Mouse (Mus musculus) stomach, embryonic 15.5 days (tissue): ENCODE results near the gene Rgs9bp. TPM values are rescaled to one million over a fixed set of nuclear protein-coding genes. Genes with fewer than 3 reads are reported as not detected.
"Not testable (repeated sequence)": the region's sequence is repeated elsewhere in the genome, so short reads cannot be mapped to it uniquely, and the experiment has no call there.

Source experiments
- ATAC-seq: fragments of 200-750 bp; cut with Nextera tagmentation; 2 replicates; pipeline ENCODE4 v1.8.0; 2017; ENCODE audit warnings: low read depth, moderate number of reproducible peaks, moderate TSS enrichment; ENCODE audit not compliant: insufficient read depth, low FRiP score
- H3K27ac ChIP-seq: fragments of 300-500 bp; sonication (generic); 2 replicates; pipeline ENCODE4 v1.5.1; 2015; ENCODE audit warnings: mild to moderate bottlenecking, inconsistent platforms
- H3K27me3 ChIP-seq: fragments of 300-500 bp; sonication (generic); replicated peaks from 2 replicates; pipeline ENCODE4 v1.6.1; 2015; ENCODE audit warnings: inconsistent platforms
- H3K36me3 ChIP-seq: fragments of 300-500 bp; sonication (generic); 2 replicates; pipeline ENCODE4 v1.6.1; 2015; ENCODE audit warnings: inconsistent platforms
- H3K4me1 ChIP-seq: fragments of 300-500 bp; sonication (generic); 2 replicates; pipeline ENCODE4 v1.6.1; 2015; ENCODE audit warnings: inconsistent platforms
- H3K4me2 ChIP-seq: fragments of 300-500 bp; sonication (generic); 2 replicates; pipeline ENCODE4 v1.6.1; 2015; ENCODE audit warnings: mild to moderate bottlenecking, inconsistent platforms
- H3K4me3 ChIP-seq: fragments of 300-500 bp; sonication (generic); replicated peaks from 2 replicates; pipeline ENCODE4 v1.5.1; 2015; ENCODE audit warnings: inconsistent platforms
- H3K9ac ChIP-seq: fragments of 300-500 bp; sonication (generic); 2 replicates; pipeline ENCODE4 v1.6.1; 2015; ENCODE audit warnings: inconsistent platforms
- H3K9me3 ChIP-seq: fragments of 300-500 bp; sonication (generic); 2 replicates; pipeline ENCODE4 v1.6.1; 2016; ENCODE audit warnings: inconsistent platforms
- WGBS: fragments of 180-500 bp; shearing (Covaris S2); methylation state at CpG from one replicate; pipeline ENCODE4 v1.1.7; 2015; 5-methylcytosine and 5-hydroxymethylcytosine counted together
- polyA plus RNA-seq: library from polyadenylated mRNA; unstranded; fragments of >200 nt; fragmentation: Nextera tagmentation; extraction: Ambion mirVana; gene quantifications from 2 replicates; pipeline ENCODE4 v1.2.1, GENCODE M21; 2015

The Rgs9bp gene
- polyA plus RNA-seq, 1 experiment from 2014 or later: 0.08 TPM

DNA sequence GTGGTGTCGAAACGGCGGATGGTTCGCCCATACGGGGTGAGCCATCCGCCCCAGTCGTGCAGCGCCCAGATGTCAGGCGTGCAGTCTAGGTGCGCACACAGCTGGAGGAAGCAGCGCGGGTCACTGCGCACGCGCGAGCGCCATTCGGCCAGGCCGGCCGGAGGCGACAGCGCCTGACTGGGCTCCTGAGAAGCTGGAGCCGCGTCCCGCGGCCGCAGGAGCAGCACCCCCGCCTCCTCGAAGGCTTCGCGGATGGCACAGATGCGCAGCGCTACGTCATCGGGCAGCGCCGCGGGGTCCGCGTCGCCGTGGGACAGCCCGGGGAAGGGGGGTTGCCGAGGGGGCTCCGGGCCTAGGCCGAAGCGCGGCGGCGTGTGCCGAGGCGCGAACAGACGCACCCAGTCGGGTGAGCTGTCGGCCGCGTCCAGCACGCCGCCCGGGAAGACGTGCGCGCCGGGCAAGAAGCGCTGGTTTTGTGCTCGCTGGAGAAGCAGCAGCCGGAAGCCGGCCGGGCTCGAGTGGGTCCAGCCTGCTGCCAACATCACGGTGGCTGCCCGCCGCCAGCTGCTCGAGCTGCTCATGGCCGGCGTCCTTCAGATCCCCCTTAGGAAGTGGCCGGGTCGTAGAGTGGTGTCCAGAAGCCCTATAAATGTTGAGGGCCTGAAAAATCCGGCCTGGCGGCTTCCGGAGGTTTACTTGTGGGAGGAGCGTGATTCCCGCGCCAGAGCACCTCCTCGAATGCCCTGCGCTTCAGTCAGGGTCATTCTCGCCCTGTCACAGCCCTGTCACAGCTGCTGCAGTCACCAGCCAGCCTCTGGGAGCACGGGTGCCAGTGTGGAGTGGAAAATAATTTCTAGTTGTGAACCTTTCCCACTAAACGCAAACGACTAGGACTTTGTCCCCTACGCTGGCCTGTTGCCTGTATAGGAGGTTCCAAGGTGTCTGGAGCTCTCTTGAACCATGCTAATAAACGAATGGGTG is 29.9 kb downstream of the Rgs9bp start:
- no peaks in the 10 kb centered on the region for H3K9me3 ChIP-seq
- H3K9ac ChIP-seq: peak overlapping the region; percentile 91
- H3K27ac ChIP-seq: peak overlapping the region; percentile 97
- no peaks in the 10 kb centered on the region for H3K27me3 ChIP-seq
- H3K4me2 ChIP-seq: peak overlapping the region; percentile 95
- 0 out of 2 replicates have a peak, but pooled peaks cover 2% of the 10 kb centered on the region for H3K36me3 ChIP-seq
- peak overlapping the region; percentile 79 for H3K4me3 ChIP-seq
- 0 out of 2 replicates have a peak, but pooled peaks cover 16% of the 10 kb centered on the region for H3K4me1 ChIP-seq
- peak; percentile 88 for ATAC-seq
- under 1% methylated on average over 82 of the region's 93 CpGs for WGBS

DNA sequence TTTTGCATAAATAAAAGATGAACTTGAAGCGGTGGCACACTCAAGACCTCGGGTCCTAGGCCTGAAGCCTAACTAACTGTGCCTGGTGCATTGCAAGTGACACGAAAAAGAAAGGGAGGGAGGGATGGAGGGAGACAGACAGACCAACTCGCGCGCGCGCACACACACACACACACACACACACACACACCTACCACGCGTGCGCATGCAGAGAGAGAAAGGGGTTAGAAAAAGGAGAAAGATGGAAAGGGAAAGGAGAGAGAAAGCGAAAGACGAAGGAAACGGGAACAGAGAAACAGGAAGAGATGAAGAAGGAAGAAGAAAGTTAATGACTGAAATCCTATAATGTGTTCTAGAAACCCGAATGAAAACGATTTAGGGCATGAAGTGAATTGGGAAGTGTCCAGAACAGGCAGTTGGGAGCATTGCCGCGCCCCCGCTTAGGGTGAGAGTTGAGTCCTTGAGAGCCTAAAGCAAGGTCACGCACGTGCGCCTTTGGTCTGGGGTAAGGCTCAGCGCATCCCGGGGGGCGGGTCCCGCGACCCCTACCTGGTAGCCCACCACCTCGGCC is 30.7 kb downstream of the Rgs9bp start:
- Histone ChIP-seq H3K9ac (peak overlapping the region; percentile 91), H3K27me3 (no peaks in the 10 kb centered on the region), H3K4me3 (peak overlapping the region; percentile 79), H3K27ac (peak overlapping the region; percentile 97), H3K9me3 (no peaks in the 10 kb centered on the region), H3K36me3 (0 out of 2 replicates have a peak, but pooled peaks cover 7% of the 10 kb centered on the region), H3K4me2 (peak overlapping the region; percentile 95), H3K4me1 (0 out of 2 replicates have a peak, but pooled peaks cover 16% of the 10 kb centered on the region)
- ATAC-seq: peak; percentile 23
- 3% methylated on average over 28 of the region's 28 CpGs for WGBS

DNA sequence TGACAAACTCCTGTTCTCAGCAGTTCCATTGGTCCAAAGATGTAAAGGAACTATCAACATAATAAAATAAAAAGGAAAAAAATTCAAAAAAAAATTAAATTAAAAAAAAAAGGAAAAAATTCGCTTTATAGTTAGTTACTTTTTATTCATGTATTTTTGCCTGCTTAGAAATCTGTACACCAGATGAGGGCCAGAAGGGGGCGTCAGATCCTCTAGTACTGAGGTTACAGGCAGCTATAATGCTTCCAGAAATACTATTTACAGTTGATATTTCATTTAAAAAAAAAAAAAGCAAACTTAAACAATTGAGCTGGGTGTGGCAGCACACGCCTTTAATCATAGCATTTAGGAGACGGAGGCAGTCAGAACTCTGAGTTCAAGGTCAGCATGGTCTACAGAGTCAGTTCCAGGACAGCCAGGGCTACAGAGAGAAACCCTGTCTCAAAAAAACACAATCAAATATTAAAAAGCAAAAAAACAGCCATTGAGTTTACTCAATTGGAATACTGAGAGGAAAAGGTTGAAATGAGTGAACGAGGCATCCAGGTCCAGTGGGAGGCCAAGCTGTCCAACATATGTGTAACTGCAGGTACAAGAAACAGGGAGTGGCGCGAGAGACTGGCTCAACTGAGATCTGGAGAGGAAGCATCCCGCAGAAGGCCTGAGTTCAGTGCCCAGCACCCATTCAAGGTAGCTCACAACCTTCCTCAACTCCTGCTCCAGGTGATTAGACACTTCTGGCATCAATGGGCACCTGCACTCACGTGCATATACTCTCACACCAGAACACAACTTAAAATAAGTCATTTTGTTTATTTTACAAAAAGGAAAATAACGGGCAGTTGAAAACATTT is 31.4 kb downstream of the Rgs9bp start:
- Histone ChIP-seq H3K27ac (peak overlapping the region; percentile 97; the same call in 1 of the 2 replicates), H3K9ac (no peak overlapping the region), H3K4me2 (peak overlapping the region; percentile 95), H3K9me3 (no peaks in the 10 kb centered on the region), H3K4me3 (peak overlapping the region; percentile 79), H3K27me3 (no peaks in the 10 kb centered on the region), H3K4me1 (0 out of 2 replicates have a peak, but pooled peaks cover 16% of the 10 kb centered on the region), H3K36me3 (0 out of 2 replicates have a peak, but pooled peaks cover 9% of the 10 kb centered on the region)
- 54% methylated on average over 10 of the region's 10 CpGs for WGBS
- no peak for ATAC-seq

DNA sequence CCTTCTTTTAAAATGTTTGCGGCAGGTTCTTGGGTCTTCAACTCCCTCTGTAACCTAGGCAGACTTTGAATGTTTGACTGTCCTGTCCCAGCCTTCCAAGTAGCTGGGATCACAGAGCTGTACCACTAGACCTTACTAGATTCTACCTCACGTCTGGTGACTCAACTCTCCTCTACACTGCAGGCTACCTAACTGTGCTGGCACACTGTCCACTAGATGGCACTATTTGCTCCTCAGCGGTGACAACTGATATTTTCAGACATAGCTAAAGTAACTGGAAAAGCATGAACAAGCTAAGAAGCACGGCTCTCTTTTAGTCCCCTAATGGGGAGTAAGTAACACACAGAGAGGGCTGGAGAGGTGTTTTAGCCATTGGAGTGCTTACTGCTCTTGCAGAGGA is 39.5 kb downstream of the Rgs9bp start:
- Histone ChIP-seq H3K4me3 (no peak overlapping the region), H3K27me3 (no peaks in the 10 kb centered on the region), H3K9me3 (no peaks in the 10 kb centered on the region), H3K36me3 (peaks cover 19% of the 10 kb centered on the region), H3K4me1 (no peaks in the 10 kb centered on the region), H3K4me2 (no peak overlapping the region), H3K27ac (no peak overlapping the region), H3K9ac (no peak overlapping the region)
- no peak; the same call in 1 of the 2 replicates for ATAC-seq
- 34% methylated on average over 4 of the region's 4 CpGs for WGBS

DNA sequence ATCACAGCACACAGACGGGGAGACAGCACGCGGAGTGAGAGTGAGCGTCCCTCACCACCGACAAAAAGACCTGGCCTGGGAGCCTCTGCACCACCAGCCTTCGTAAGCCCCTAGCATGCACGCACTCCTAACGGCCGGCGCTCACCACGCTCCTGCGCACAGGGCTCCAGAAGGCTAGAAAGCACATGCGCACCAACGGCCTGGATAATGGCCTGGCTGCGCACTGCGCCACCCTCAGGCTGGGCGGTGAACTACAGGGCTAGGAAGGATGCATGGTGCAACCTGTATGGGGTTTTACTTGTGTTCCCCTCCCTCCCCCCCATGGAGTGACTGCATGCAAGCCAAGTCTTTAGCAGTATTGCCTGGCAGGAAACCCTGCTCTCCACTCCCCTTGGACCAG is 47.8 kb downstream of the Rgs9bp start, which contains the start of gene Tdrd12:
Tdrd12 (minus strand) TSS at position 184 of the 400 bp plus-strand sequence.
- H3K9me3 ChIP-seq: no peaks in the 10 kb centered on the region
- no peak within 1 kb of the TSS for H3K4me3 ChIP-seq
- H3K9ac ChIP-seq: no peak within 1 kb of the TSS
- H3K4me2 ChIP-seq: no peak within 1 kb of the TSS
- ATAC-seq: no peak
- H3K36me3 ChIP-seq: no peaks in the 10 kb centered on the region
- WGBS: 87% methylated on average over 17 of the region's 17 CpGs
- H3K27me3 ChIP-seq: no peaks in the 10 kb centered on the region
- no peak within 1 kb of the TSS for H3K27ac ChIP-seq
- H3K4me1 ChIP-seq: no peaks in the 10 kb centered on the region

DNA sequence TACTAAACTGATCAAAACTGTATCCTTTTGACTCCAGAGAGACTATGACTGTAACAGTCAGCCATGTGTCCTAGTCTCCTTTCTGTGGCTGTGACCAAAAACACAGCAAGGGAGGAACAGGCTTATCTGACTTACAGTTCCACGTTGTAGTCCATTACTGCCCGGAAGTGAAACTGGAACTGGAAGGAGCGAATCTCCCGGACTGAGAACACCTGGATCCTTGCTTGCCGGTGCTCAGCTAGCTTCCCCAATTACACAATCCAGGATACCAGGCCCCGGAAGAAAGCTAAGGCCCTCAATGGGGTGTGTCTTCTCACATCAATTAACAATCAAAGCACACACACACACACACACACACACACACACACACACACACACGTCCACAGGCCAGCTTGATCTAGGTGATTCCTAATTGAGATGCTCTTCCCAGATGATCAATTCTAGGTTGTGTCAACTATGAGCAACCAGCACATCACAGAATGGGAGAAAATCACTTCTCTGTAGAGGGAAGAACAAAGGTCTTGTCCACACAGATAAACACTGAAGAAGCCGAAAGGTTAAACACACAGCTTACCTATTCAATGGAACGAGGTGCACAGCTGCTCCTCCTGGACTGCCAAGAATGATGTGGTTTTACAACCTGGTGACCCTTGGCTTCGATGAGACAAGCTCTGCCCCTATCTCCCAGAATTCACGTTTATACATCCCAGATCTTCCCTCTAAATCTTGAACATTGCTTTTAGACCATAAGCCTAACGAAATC is 49.5 kb downstream of the Rgs9bp start:
- ATAC-seq: no peak
- no peaks in the 10 kb centered on the region for H3K36me3 ChIP-seq
- H3K4me3 ChIP-seq: no peak overlapping the region
- H3K4me1 ChIP-seq: no peaks in the 10 kb centered on the region
- no peak overlapping the region for H3K9ac ChIP-seq
- no peak overlapping the region for H3K27ac ChIP-seq
- WGBS: 45% methylated on average over 12 of the region's 12 CpGs
- H3K27me3 ChIP-seq: no peaks in the 10 kb centered on the region
- no peaks in the 10 kb centered on the region for H3K9me3 ChIP-seq
- no peak overlapping the region for H3K4me2 ChIP-seq

DNA sequence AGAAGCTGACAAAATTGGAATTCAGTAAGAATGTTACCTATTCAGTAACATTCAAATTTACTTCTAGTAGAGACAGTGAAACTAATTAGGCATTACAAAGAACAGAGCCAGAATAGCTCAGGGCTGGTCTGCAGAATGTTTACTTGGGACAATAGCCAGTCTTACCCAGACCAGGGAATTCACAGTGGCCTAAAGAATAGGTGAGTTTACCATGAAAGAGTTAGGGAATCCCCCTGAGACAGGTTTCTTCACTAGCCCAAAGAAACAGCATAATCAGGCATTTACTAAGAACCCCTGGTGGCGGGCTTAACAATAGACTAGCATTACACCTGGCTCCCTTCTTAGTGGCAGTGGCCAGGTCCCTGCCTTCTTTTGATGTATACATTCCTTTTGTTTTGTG is 54.8 kb downstream of the Rgs9bp start:
- 52% methylated on average over 1 of the region's 1 CpGs for WGBS

DNA sequence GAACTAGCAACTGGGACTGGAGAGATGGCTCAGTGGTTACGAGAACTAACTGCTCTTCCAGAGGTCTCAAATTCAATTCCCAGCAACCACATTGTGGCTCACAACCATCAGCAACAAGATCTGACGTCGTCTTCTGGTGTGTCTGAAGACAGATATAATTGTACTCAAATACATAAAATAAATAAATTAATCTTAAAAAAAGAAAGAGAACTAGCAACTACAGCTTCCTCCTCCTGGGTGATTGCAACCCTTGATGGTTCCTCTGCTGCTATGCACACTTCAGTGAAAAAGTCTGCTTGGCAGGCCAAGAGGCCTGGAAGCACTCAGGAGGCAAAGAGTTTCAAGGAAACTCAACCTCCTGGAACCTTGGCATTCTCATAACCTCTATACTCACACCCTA is 55.4 kb downstream of the Rgs9bp start:
- Histone ChIP-seq H3K4me1 (no peaks in the 10 kb centered on the region), H3K9me3 (no peaks in the 10 kb centered on the region), H3K9ac (no peak overlapping the region), H3K36me3 (no peaks in the 10 kb centered on the region), H3K4me3 (no peak overlapping the region), H3K4me2 (no peak overlapping the region), H3K27ac (no peak overlapping the region), H3K27me3 (no peaks in the 10 kb centered on the region)
- 73% methylated on average over 3 of the region's 3 CpGs for WGBS
- no peak for ATAC-seq

More for the DNA sequence above, 54.8 kb downstream of the Rgs9bp start:
- not testable (repeated sequence) for H3K9ac ChIP-seq, H3K27me3 ChIP-seq, H3K27ac ChIP-seq, H3K4me2 ChIP-seq, ATAC-seq, H3K9me3 ChIP-seq, H3K4me1 ChIP-seq, H3K4me3 ChIP-seq, H3K36me3 ChIP-seq

Other genes starting within 250 kb of the Rgs9bp start
- gene Faap24, start 188.7 kb downstream of the Rgs9bp start, polyA plus RNA-seq: 17.1 and 17.5 TPM in 2 replicates
- 45.4 and 49.3 TPM in 2 replicates for gene Cep89, start 188.5 kb downstream of the Rgs9bp start, polyA plus RNA-seq
- 12.6 and 15.0 TPM in 2 replicates for gene Slc7a9, start 136.8 kb downstream of the Rgs9bp start, polyA plus RNA-seq
- 0.44 and 0.79 TPM in 2 replicates for gene Tdrd12, start 47.8 kb downstream of the Rgs9bp start, polyA plus RNA-seq
- 91.1 and 95.5 TPM in 2 replicates for gene Nudt19, start 29.3 kb downstream of the Rgs9bp start, polyA plus RNA-seq
- 31.3 and 33.4 TPM in 2 replicates for gene Ankrd27, start 662 bp upstream of the Rgs9bp start, polyA plus RNA-seq
- gene Pdcd5, start 61.9 kb upstream of the Rgs9bp start, polyA plus RNA-seq: 218 and 236 TPM in 2 replicates
- 18.5 and 21.1 TPM in 2 replicates for gene Dpy19l3, start 168.9 kb upstream of the Rgs9bp start, polyA plus RNA-seq
- gene Zfp507, start 217.4 kb upstream of the Rgs9bp start, polyA plus RNA-seq: 17.2 and 19.5 TPM in 2 replicates